ENCODE assay signal across 8 mouse cellular contexts in genomic region chr13:42244240-42245086, GRCm38 (mm10). TPM values are rescaled to one million over a fixed set of nuclear protein-coding genes. Genes with fewer than 3 reads are reported as not detected.
A peak's percentile ranks its signal among the peaks of the same experiment; 100 is the strongest.
DNase-seq lines count a peak whose midpoint lies in the region; ATAC-seq lines count a peak whose summit lies in the region.

No protein-coding gene starts in this region.

- no peak overlapping the region for H3K9ac ChIP-seq in stomach, embryonic 16.5 days (ENCODE audit: low read length)

- intact Hi-C loops in heart, postnatal 14 days (cut with DNase I): loop anchor here (1.0 to 5.0 kb wide), 7 partner anchors 56 to 601 kb away; partner anchors contain the start of gene Edn1

- 44% methylated on average over 7 of the region's 7 CpGs for WGBS in stomach, embryonic 16.5 days

- peak; percentile 26 for DNase-seq in adrenal gland, postnatal 14 days
- no peak for DNase-seq in adrenal gland, postnatal 25 days
- DNase-seq in B cell, adult 2 months: peak; percentile 7 to 10
- peak; percentile 11 to 35 for DNase-seq in heart, postnatal 14 days
- DNase-seq in layer of hippocampus, adult 8-10 months (ENCODE audit: low spot score in 2 of 2): peak; percentile 8 to 18

- H3K4me3 ChIP-seq in stomach, embryonic 16.5 days (replicated peaks; ENCODE audit: low read length): no peak overlapping the region

- no peaks in the 10 kb centered on the region for H3K9me3 ChIP-seq in stomach, embryonic 16.5 days (replicated peaks; ENCODE audit: control insufficient read depth, low read length)

- H3K4me1 ChIP-seq in stomach, embryonic 16.5 days (ENCODE audit: control insufficient read depth, insufficient read depth, low read length): no peaks in the 10 kb centered on the region

- no peak overlapping the region for H3K27ac ChIP-seq in stomach, embryonic 16.5 days (ENCODE audit: low read length)

- no peaks in the 10 kb centered on the region for H3K36me3 ChIP-seq in stomach, embryonic 16.5 days (ENCODE audit: control insufficient read depth, insufficient read depth, low read length)

- peak; percentile 75 for ATAC-seq in common myeloid progenitor, adult 5-6 weeks (replicated peaks; ENCODE audit: low read depth, poor library complexity, severe bottlenecking)
- ATAC-seq in megakaryocyte progenitor cell, adult 5-6 weeks (replicated peaks; ENCODE audit: poor library complexity): peak; percentile 79
- peak; percentile 44; the same call in 1 of the 2 replicates for ATAC-seq in stomach, embryonic 16.5 days (ENCODE audit: insufficient read depth, low FRiP score)

- no peak overlapping the region for H3K4me2 ChIP-seq in stomach, embryonic 16.5 days (ENCODE audit: low read depth, low read length)

- H3K27me3 ChIP-seq in stomach, embryonic 16.5 days (ENCODE audit: control insufficient read depth, insufficient read depth, low read length): no peaks in the 10 kb centered on the region

RNA-seq across cellular contexts. Expression of gene Edn1, which starts 56.8 kb away (rescaled TPM):
- total RNA-seq in adrenal gland, postnatal 14 days (2021): 1.6 and 1.9 TPM in 2 replicates
- total RNA-seq in adrenal gland, postnatal 25 days (2021): 0.33 and 0.43 TPM in 2 replicates
- 0.14 TPM in 1 of 2 replicates, not detected in the other for total RNA-seq in common myeloid progenitor, adult 5-6 weeks (2017)
- total RNA-seq in heart, postnatal 14 days (2021): 1 to 10 TPM; 5.5 to 5.6 TPM
- 1 to 10 TPM; 1.6 to 2.6 (median 1.8) TPM for total RNA-seq in layer of hippocampus, adult 8-10 months (2022)
- total RNA-seq in megakaryocyte progenitor cell, adult 5-6 weeks (2015): not detected in 2 replicates
- not detected in 2 replicates for total RNA-seq in megakaryocyte progenitor cell, adult 5-6 weeks (2017)
- 4.6 and 6.6 TPM in 2 replicates for polyA plus RNA-seq in stomach, embryonic 16.5 days (2015; fragmentation: Nextera tagmentation; extraction: Ambion mirVana)
